Mouse (Mus musculus) limb, embryonic 12.5 days (tissue): ENCODE results near the gene Plekha5. TPM values are rescaled to one million over a fixed set of nuclear protein-coding genes. Genes with fewer than 3 reads are reported as not detected.

Source experiments
- ATAC-seq: fragments of 200-750 bp; cut with Nextera tagmentation; 2 replicates; pipeline ENCODE4 v1.8.0; 2017; ENCODE audit warnings: low read depth, moderate TSS enrichment; ENCODE audit not compliant: insufficient number of reproducible peaks, insufficient read depth, low FRiP score, low TSS enrichment
- H3K27ac ChIP-seq: fragments of 300-500 bp; sonication (generic); 2 replicates; pipeline ENCODE4 v1.5.1; 2016; ENCODE audit warnings: mild to moderate bottlenecking, moderate library complexity
- H3K27me3 ChIP-seq: fragments of 300-500 bp; sonication (generic); 2 replicates; pipeline ENCODE4 v1.6.1; 2016; ENCODE audit warnings: mild to moderate bottlenecking, moderate library complexity
- H3K36me3 ChIP-seq: fragments of 300-500 bp; sonication (generic); 2 replicates; pipeline ENCODE4 v1.6.1; 2016; ENCODE audit warnings: mild to moderate bottlenecking, moderate library complexity
- H3K4me1 ChIP-seq: fragments of 300-500 bp; sonication (generic); replicated peaks from 2 replicates; pipeline ENCODE4 v1.6.1; 2016
- H3K4me2 ChIP-seq: fragments of 300-500 bp; sonication (generic); 2 replicates; pipeline ENCODE4 v1.6.1; 2016; ENCODE audit warnings: mild to moderate bottlenecking, moderate library complexity
- H3K4me3 ChIP-seq: fragments of 300-500 bp; sonication (generic); replicated peaks from 2 replicates; pipeline ENCODE4 v1.5.1; 2016; ENCODE audit warnings: mild to moderate bottlenecking
- H3K9ac ChIP-seq: fragments of 300-500 bp; sonication (generic); replicated peaks from 2 replicates; pipeline ENCODE4 v1.6.1; 2016; ENCODE audit warnings: mild to moderate bottlenecking, moderate library complexity
- H3K9me3 ChIP-seq: fragments of 300-500 bp; sonication (generic); 2 replicates; pipeline ENCODE4 v1.6.1; 2016; ENCODE audit warnings: mild to moderate bottlenecking, moderate library complexity
- WGBS: fragments of 180-500 bp; shearing (Covaris S2); methylation state at CpG from one replicate; pipeline ENCODE4 v1.1.7; 2016; 5-methylcytosine and 5-hydroxymethylcytosine counted together
- polyA plus RNA-seq: library from polyadenylated mRNA; unstranded; fragments of >200 nt; fragmentation: Nextera tagmentation; extraction: Ambion mirVana; gene quantifications from 2 replicates; pipeline ENCODE4 v1.2.1, GENCODE M21; 2016

The Plekha5 gene
- polyA plus RNA-seq, 1 experiment from 2014 or later = 50.1 TPM

DNA sequence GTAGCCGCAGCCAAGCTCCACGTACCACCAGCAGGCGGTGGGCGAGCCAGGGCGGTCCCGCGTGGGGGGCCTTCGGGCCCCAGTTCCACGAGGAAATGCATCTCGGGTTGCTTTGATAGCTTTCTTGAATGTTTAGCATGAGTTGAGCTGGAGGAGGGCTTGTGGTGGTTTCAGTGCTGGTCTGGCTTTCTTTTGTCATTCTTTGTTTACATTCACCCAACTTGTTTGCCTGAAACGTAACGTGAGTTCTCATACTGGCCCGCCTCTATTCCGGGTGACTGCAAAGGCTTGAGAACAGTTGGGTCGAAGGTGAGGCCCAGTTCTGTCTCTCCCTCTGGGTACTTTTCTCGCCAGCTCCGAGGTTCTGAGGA, 1.1 kb downstream of the Plekha5 start:
- Histone ChIP-seq H3K36me3 (peaks cover 14% of the 10 kb centered on the region), H3K27me3 (no peaks in the 10 kb centered on the region), H3K9me3 (peaks cover 6% of the 10 kb centered on the region; the same call in 1 of the 2 replicates), H3K27ac (peak overlapping the region; percentile 94), H3K4me2 (peak overlapping the region; percentile 76), H3K4me3 (peak overlapping the region; percentile 91), H3K9ac (peak overlapping the region; percentile 97), H3K4me1 (peaks cover 13% of the 10 kb centered on the region)
- WGBS = under 1% methylated on average over 17 of the region's 17 CpGs
- ATAC-seq = no peak

DNA sequence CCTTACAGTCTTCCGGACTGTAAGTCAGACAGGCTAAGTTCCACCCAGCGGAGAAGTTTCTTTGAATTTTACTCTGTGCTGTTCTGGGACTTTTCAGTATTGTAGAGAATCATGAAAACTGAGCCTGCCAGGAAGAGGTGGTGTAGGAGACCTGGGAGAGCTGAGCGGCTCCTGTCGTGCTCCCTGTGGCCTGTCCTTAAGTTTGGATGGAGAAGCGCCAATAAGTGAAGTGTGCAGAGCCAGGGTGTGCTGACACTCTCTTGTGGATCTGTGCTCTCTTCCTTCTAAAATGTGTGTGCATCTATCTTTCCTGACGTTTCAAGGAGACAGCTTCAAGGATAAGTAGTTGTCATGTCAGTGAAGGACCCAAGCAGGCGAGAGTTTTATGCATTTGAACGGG, 5.4 kb downstream of the Plekha5 start:
- WGBS = 89% methylated on average over 8 of the region's 8 CpGs
- Histone ChIP-seq H3K27me3 (no peaks in the 10 kb centered on the region), H3K4me3 (no peak overlapping the region), H3K27ac (no peak overlapping the region), H3K9ac (no peak overlapping the region), H3K4me2 (no peak overlapping the region), H3K4me1 (peaks cover 13% of the 10 kb centered on the region), H3K36me3 (peaks cover 53% of the 10 kb centered on the region), H3K9me3 (0 out of 2 replicates have a peak, but pooled peaks cover 3% of the 10 kb centered on the region)
- ATAC-seq = no peak

DNA sequence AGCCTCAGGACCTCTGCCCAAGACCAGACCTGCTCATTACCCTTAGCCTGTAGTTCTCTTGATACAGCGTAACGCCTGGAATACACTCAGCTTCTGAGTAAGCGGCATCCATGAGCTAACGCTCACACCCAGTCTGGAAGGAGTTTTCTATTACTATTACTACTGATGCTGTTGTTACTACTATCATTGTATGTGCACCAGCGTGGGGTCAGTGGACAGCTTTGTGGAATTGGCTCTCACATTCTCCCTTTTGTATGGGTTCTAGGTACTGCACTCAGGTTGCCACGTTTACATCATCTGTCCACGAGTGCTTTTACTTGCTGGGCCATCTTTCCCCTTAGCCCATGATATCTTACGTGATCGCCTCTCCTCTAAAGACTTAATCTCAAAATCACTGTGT, 8.5 kb downstream of the Plekha5 start:
- Histone ChIP-seq H3K27me3 (no peaks in the 10 kb centered on the region), H3K4me3 (no peak overlapping the region), H3K9me3 (0 out of 2 replicates have a peak, but pooled peaks cover 3% of the 10 kb centered on the region), H3K4me1 (no peaks in the 10 kb centered on the region), H3K9ac (no peak overlapping the region), H3K36me3 (peaks cover 57% of the 10 kb centered on the region), H3K27ac (no peak overlapping the region), H3K4me2 (no peak overlapping the region)
- 91% methylated on average over 9 of the region's 9 CpGs for WGBS
- ATAC-seq = no peak

DNA sequence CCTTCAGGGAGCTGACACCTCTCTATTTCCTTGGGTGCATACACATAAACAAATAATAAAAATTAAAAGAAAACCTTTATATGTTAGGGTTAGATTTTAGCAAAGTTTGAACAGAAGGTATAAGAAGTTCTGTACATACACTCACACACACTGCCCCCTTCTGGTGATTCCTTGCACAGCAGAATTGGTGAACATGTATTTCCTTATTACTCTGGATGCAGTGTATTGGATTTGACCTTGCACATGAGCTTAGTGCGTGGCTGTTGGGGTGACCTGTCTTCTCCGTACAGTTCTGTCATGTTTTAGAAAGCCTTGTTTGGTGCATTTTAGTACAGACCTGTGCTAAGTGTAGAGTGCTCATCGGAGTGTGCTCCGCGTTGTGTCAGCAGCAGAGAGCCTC, 19.5 kb downstream of the Plekha5 start:
- Histone ChIP-seq H3K9me3 (no peaks in the 10 kb centered on the region), H3K4me1 (peaks cover 22% of the 10 kb centered on the region), H3K27me3 (no peaks in the 10 kb centered on the region), H3K9ac (no peak overlapping the region), H3K4me3 (no peak overlapping the region), H3K4me2 (no peak overlapping the region), H3K36me3 (peaks cover 11% of the 10 kb centered on the region; the same call in 1 of the 2 replicates), H3K27ac (no peak overlapping the region)
- 90% methylated on average over 5 of the region's 5 CpGs for WGBS
- no peak for ATAC-seq

DNA sequence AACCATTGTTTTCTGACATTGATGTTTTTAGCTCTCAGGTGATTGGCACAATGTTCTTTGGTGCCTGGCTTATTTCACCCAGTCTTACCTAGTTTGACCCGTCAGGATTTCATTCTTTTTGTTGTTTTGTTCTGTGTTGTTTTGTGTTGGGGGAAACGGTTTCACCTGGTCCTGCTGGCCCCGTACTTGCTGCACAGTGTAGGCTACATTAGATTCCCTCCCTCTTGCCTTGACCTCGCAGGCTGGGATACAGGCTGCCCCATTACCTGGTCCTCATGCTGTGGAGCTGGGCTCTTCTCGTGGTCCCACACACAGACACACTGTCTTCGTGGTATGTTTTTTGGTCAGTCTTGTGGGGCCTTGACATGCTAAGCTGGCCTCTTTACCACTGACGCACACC, 20.3 kb downstream of the Plekha5 start:
- 78% methylated on average over 7 of the region's 7 CpGs for WGBS
- H3K4me2 ChIP-seq = no peak overlapping the region
- no peaks in the 10 kb centered on the region for H3K9me3 ChIP-seq
- H3K27me3 ChIP-seq = no peaks in the 10 kb centered on the region
- no peak overlapping the region for H3K4me3 ChIP-seq
- no peak overlapping the region; the same call in 1 of the 2 replicates for H3K27ac ChIP-seq
- H3K36me3 ChIP-seq = peaks cover 11% of the 10 kb centered on the region; the same call in 1 of the 2 replicates
- ATAC-seq = no peak
- H3K9ac ChIP-seq = no peak overlapping the region
- H3K4me1 ChIP-seq = peaks cover 22% of the 10 kb centered on the region

DNA sequence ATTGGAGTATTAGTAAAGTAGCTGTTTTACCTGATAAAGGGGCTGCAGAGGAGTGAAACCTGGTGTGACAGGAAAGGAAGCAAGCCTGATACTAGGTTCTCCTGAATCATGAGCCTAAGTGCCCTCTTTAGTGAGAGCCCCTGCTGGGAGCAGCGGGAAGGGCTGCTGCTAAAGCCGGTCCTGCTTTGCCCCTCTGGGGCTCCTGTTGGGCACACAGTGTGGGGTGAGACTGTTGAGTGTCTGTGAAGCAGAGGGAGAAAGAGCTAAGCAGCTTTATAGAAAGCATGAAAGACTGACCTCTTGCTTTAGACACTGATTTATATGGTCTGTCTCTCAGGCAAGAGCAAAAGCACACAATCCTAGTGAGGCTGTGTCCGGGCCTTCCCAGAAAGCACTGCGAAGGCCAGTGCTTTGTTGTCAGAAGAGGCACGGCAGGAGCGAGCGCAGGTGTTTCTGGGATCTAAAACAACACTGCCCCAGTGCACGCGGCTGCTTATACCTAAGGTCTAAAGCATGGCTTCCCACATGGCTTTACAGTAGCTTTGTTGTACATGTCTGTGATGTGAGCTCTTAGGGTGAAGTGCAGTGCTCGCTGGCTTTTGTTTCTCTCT, 21.1 kb downstream of the Plekha5 start:
- 35% methylated on average over 10 of the region's 10 CpGs for WGBS
- Histone ChIP-seq H3K4me1 (peaks cover 22% of the 10 kb centered on the region), H3K27ac (0 out of 2 replicates have a peak overlapping the region, but pooled peaks have one; percentile 54), H3K4me2 (no peak overlapping the region), H3K36me3 (peaks cover 13% of the 10 kb centered on the region; the same call in 1 of the 2 replicates), H3K4me3 (no peak overlapping the region), H3K9me3 (no peaks in the 10 kb centered on the region), H3K27me3 (no peaks in the 10 kb centered on the region), H3K9ac (no peak overlapping the region)
- ATAC-seq = no peak

DNA sequence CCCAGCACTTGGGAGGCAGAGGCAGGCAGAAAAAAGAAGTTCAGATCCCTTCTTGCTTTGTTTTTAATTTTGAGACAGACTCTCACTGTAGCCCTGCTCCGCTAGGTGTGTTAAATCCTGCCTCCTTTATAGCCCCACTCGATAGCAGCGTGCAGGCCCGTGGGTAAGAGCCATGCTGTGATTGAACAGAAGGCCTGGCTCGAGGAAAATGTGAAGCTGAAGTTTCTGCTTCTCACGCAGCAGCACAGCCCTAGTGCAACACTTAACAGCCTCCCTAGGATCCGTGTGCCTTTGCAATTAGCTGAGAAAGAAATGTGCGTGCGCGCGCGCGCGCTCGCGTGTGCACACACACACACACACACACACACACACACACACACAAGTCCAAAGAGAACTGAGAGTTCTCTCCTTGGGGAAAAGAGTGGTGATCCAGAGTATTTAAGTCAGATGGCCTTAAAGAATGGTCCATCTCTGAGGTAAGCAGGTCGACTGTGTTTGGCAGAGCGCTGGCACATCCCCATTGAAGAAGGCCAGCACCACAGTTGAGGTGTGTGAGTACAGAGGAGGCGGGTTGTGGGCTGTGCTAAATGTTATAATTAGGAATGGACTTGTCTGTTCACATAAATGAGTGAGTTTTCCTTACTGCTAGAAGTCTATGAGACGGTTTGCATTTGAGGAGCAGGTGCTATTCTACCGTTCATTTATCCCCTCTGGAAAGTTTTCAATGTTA, 24.3 kb downstream of the Plekha5 start:
- Histone ChIP-seq H3K9ac (no peak overlapping the region), H3K27me3 (no peaks in the 10 kb centered on the region), H3K9me3 (no peaks in the 10 kb centered on the region), H3K4me3 (no peak overlapping the region), H3K36me3 (peaks cover 25% of the 10 kb centered on the region), H3K27ac (no peak overlapping the region), H3K4me1 (peaks cover 19% of the 10 kb centered on the region), H3K4me2 (no peak overlapping the region)
- no peak for ATAC-seq
- 90% methylated on average over 21 of the region's 21 CpGs for WGBS

DNA sequence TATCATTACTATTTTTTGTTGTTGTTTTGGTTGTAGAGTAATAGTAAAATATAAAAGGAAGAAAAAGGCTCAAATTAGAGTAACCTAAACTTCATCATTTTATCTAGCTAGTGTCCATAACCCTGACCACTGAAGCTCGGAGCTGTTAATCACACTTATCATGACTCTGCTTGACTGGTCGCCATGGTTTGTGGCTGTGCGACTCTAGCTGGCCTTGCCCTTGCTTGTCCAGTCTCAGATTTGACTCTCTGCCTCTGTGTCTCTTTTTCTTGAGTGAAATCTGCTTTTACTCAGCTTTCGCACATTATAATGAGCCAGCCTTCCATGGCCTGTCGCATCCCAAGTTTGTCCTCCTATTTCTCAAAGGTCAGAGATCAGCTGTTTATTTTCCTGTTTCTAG, 26.8 kb downstream of the Plekha5 start:
- Histone ChIP-seq H3K9me3 (no peaks in the 10 kb centered on the region), H3K27me3 (no peaks in the 10 kb centered on the region), H3K4me2 (no peak overlapping the region), H3K27ac (no peak overlapping the region), H3K4me1 (peaks cover 4% of the 10 kb centered on the region; the same call in 1 of the 2 replicates), H3K9ac (no peak overlapping the region), H3K36me3 (peaks cover 26% of the 10 kb centered on the region), H3K4me3 (no peak overlapping the region)
- 85% methylated on average over 5 of the region's 5 CpGs for WGBS
- no peak for ATAC-seq

DNA sequence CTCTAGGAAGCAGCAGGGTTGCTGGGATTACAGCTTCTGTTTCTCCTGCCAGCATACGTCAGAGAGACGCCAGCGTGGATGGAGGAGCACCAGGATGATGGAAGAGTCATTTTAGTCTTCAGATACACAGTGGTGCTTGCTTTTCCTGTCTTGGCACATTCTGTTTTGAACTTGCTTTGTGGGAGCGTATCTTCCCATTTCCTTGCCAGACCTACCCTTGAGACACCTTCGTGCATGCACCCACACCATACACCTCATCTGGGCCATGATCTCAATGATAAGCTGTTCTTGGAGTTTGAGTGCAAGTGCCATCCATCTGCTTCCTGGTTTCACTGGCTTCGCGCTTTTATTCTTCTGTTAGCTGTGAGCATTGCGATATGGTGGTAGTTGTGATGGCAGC, 28.9 kb downstream of the Plekha5 start:
- WGBS = 96% methylated on average over 8 of the region's 8 CpGs
- Histone ChIP-seq H3K9me3 (no peaks in the 10 kb centered on the region), H3K36me3 (peaks cover 18% of the 10 kb centered on the region)

DNA sequence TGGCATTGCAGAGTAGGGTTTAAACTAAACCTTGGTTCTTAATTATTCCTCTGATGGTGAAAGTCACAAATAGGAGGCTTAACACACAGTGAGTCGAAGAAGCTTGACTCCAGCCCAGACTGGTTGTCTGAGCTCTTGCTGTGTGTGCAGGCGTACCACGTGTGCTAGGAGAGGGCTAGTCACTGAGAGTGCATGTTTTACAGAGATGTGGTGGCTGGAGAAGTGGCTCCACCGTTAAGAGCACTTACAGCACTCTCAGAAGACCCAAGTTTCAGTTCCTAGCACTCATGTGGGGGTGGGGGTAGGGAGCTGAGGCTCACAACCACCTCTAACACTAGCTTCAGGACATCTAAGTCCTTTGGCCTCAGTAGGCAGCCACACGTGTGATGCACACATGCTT, 29.6 kb downstream of the Plekha5 start:
- no peak for ATAC-seq
- H3K27ac ChIP-seq = no peak overlapping the region

More for the DNA sequence above, 28.9 kb downstream of the Plekha5 start:
- Histone ChIP-seq H3K4me3 (no peak overlapping the region), H3K9ac (no peak overlapping the region), H3K4me2 (no peak overlapping the region), H3K27ac (no peak overlapping the region), H3K4me1 (peaks cover 14% of the 10 kb centered on the region), H3K27me3 (no peaks in the 10 kb centered on the region)
- ATAC-seq = no peak

DNA sequence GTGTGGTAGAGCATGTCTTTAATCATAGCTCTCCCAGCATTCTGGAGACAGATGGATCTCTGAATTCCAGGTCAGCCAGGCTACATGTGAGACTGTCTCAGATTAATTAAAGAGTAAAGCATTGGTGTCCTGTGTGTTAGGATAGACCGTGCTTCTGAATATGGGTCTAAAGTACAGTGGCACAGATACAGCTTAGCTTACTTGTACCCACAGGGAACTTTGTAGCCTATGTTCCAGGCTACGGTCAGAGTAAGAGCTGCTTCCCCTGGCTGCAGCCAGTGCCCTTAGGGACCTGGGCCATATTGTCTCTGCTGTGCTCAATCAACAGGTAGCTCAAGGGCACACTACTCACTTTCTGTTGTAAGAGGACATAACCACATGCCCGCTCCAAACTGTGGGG, 30.5 kb downstream of the Plekha5 start:
- 88% methylated on average over 3 of the region's 3 CpGs for WGBS
- peaks cover 15% of the 10 kb centered on the region for H3K36me3 ChIP-seq
- ATAC-seq = no peak

More for the DNA sequence above, 29.6 kb downstream of the Plekha5 start:
- no peaks in the 10 kb centered on the region for H3K9me3 ChIP-seq
- H3K4me2 ChIP-seq = no peak overlapping the region
- peaks cover 15% of the 10 kb centered on the region for H3K36me3 ChIP-seq
- H3K9ac ChIP-seq = no peak overlapping the region
- H3K27me3 ChIP-seq = no peaks in the 10 kb centered on the region
- no peak overlapping the region for H3K4me3 ChIP-seq
- H3K4me1 ChIP-seq = peaks cover 10% of the 10 kb centered on the region
- 90% methylated on average over 5 of the region's 5 CpGs for WGBS

More for the DNA sequence above, 30.5 kb downstream of the Plekha5 start:
- H3K4me1 ChIP-seq = peaks cover 10% of the 10 kb centered on the region
- no peak overlapping the region for H3K4me3 ChIP-seq
- no peaks in the 10 kb centered on the region for H3K9me3 ChIP-seq
- no peak overlapping the region for H3K27ac ChIP-seq
- H3K4me2 ChIP-seq = no peak overlapping the region
- H3K9ac ChIP-seq = no peak overlapping the region
- no peaks in the 10 kb centered on the region for H3K27me3 ChIP-seq
